Mouse (Mus musculus) G1E (cell line): Measurements from ENCODE around the gene Tubg1. TPM values are rescaled to one million over a fixed set of nuclear protein-coding genes. Genes with fewer than 3 reads are reported as not detected.

ENCODE experiments used
- ATAC-seq: 2 replicates; pipeline ENCODE4 v1.8.0; 2016; ENCODE audit warnings: mild to moderate bottlenecking; ENCODE audit not compliant: insufficient number of reproducible peaks, poor library complexity, low FRiP score, severe bottlenecking; ENCODE audit errors: extremely low read depth
- DNase-seq: peaks from one replicate; pipeline ENCODE4 v3.0.0; 2012; ENCODE audit warnings: low spot score
- H3K27me3 ChIP-seq: 2 replicates; pipeline ENCODE4 v1.6.1; 2012; ENCODE audit warnings: mild to moderate bottlenecking, low read length, inconsistent platforms; ENCODE audit not compliant: insufficient read depth
- H3K36me3 ChIP-seq: replicated peaks from 2 replicates; pipeline ENCODE3; 2012; ENCODE audit warnings: mild to moderate bottlenecking, inconsistent platforms
- H3K4me1 ChIP-seq: 2 replicates; pipeline ENCODE4 v1.6.1; 2012; ENCODE audit warnings: low read depth, low read length, inconsistent platforms, mixed read lengths; ENCODE audit not compliant: insufficient read depth
- H3K4me3 ChIP-seq: 2 replicates; pipeline ENCODE4 v1.5.1; 2012; ENCODE audit warnings: low read depth, mild to moderate bottlenecking, inconsistent platforms, low read length, moderate library complexity, mixed read lengths
- H3K9me3 ChIP-seq: replicated peaks from 2 replicates; pipeline ENCODE4 v1.6.1; 2012; ENCODE audit warnings: inconsistent platforms
- CTCF ChIP-seq: IDR thresholded peaks from 2 replicates; pipeline ENCODE4 v1.5.1; 2012; ENCODE audit warnings: low read depth, low read length, inconsistent platforms, mixed read lengths
- GATA1 ChIP-seq: IDR thresholded peaks from 2 replicates; pipeline ENCODE4 v1.6.1; 2012; ENCODE audit warnings: borderline replicate concordance, low read length, inconsistent platforms, mixed read lengths
- GATA2 ChIP-seq: IDR thresholded peaks from 2 replicates; pipeline ENCODE4 v1.6.1; 2012; ENCODE audit warnings: low read depth, low read length, inconsistent platforms, borderline replicate concordance
- POLR2AphosphoS5 ChIP-seq: IDR thresholded peaks from 2 replicates; pipeline ENCODE4 v1.6.1; 2012; ENCODE audit warnings: low read depth, low read length, inconsistent platforms; ENCODE audit not compliant: insufficient replicate concordance
- TAL1 ChIP-seq: conservative IDR thresholded peaks from 2 replicates; pipeline ENCODE4 v1.6.1; 2012; ENCODE audit warnings: low read depth, low read length, inconsistent platforms, mixed read lengths
- polyA plus RNA-seq: library from polyadenylated mRNA; stranded (reverse); fragments of >175 nt; gene quantifications from 2 replicates; pipeline ENCODE4 v1.2.3, GENCODE M21; 2012
- total RNA-seq, 2 experiments: library from RNA; stranded (forward) in 1 of 2; stranded (reverse) in 1 of 2; fragments of 200-1000 nt in 1 of 2; fragments of >200 nt in 1 of 2; fragmentation: Nextera tagmentation in 1 of 2; gene quantifications; 2 replicates each; pipeline ENCODE4 v1.2.3; 2014 to 2017

Tubg1 gene
- total and polyA plus RNA-seq, 3 experiments: 42.0 to 96.1 (median 46.0) TPM

- DNase-seq (no peak), ATAC-seq (no peak)
- Histone ChIP-seq H3K9me3 (no peaks in the 10 kb centered on the region), H3K4me3 (no peak overlapping the region), H3K36me3 (no peaks in the 10 kb centered on the region), H3K27me3 (peaks cover 25% of the 10 kb centered on the region), H3K4me1 (peaks cover 8% of the 10 kb centered on the region; the same call in 1 of the 2 replicates)
- no peak for TF ChIP-seq GATA2
Measured at GRCm38 (mm10) chr11:101148751-101149150, 29.0 kb downstream of the Tubg1 start.

- H3K36me3 ChIP-seq: no peaks in the 10 kb centered on the region
Measured at GRCm38 (mm10) chr11:101149178-101150105, 29.7 kb downstream of the Tubg1 start.

GRCm38 (mm10) chr11:101151063-101151462 lies 31.3 kb downstream of the Tubg1 start:
- Histone ChIP-seq H3K27me3 (peaks cover 29% of the 10 kb centered on the region), H3K9me3 (no peaks in the 10 kb centered on the region), H3K4me1 (peaks cover 8% of the 10 kb centered on the region; the same call in 1 of the 2 replicates), H3K36me3 (no peaks in the 10 kb centered on the region), H3K4me3 (no peak overlapping the region)
- ATAC-seq: no peak
- no peak for TF ChIP-seq GATA1
- TF ChIP-seq GATA2: no peak
- no peak for TF ChIP-seq TAL1
- TF ChIP-seq POLR2AphosphoS5: no peak
- no peak for DNase-seq

More at GRCm38 (mm10) chr11:101149178-101150105, 29.7 kb downstream of the Tubg1 start:
- TF ChIP-seq POLR2AphosphoS5 (no peak), CTCF (no peak), TAL1 (no peak), GATA2 (no peak), GATA1 (no peak)
- peaks cover 23% of the 10 kb centered on the region for H3K27me3 ChIP-seq
- ATAC-seq (no peak), DNase-seq (no peak)
- peaks cover 8% of the 10 kb centered on the region; the same call in 1 of the 2 replicates for H3K4me1 ChIP-seq
- no peak overlapping the region for H3K4me3 ChIP-seq
- no peaks in the 10 kb centered on the region for H3K9me3 ChIP-seq

- ATAC-seq (no peak), DNase-seq (no peak)
- Histone ChIP-seq H3K4me1 (peaks cover 8% of the 10 kb centered on the region; the same call in 1 of the 2 replicates), H3K27me3 (peaks cover 36% of the 10 kb centered on the region), H3K4me3 (no peak overlapping the region), H3K9me3 (no peaks in the 10 kb centered on the region), H3K36me3 (no peaks in the 10 kb centered on the region)
- TF ChIP-seq CTCF: no peak
- no peak for TF ChIP-seq GATA2
- no peak for TF ChIP-seq POLR2AphosphoS5
- no peak for TF ChIP-seq TAL1
- no peak for TF ChIP-seq GATA1
Measured at GRCm38 (mm10) chr11:101152825-101153224, 33.1 kb downstream of the Tubg1 start.

- Histone ChIP-seq H3K9me3 (no peaks in the 10 kb centered on the region), H3K27me3 (peaks cover 33% of the 10 kb centered on the region)
- ATAC-seq: no peak
Measured at GRCm38 (mm10) chr11:101154648-101155047, 34.9 kb downstream of the Tubg1 start.

GRCm38 (mm10) chr11:101155151-101155550 lies 35.4 kb downstream of the Tubg1 start:
- TF ChIP-seq GATA1 (no peak), CTCF (no peak), TAL1 (no peak), GATA2 (no peak), POLR2AphosphoS5 (no peak)
- Histone ChIP-seq H3K9me3 (no peaks in the 10 kb centered on the region), H3K4me3 (no peak overlapping the region), H3K36me3 (no peaks in the 10 kb centered on the region), H3K4me1 (no peaks in the 10 kb centered on the region), H3K27me3 (peaks cover 31% of the 10 kb centered on the region)
- no peak for ATAC-seq
- DNase-seq: no peak

More at GRCm38 (mm10) chr11:101154648-101155047, 34.9 kb downstream of the Tubg1 start:
- TF ChIP-seq CTCF (no peak), GATA1 (no peak)
- no peak for DNase-seq
- H3K4me3 ChIP-seq: no peak overlapping the region
- no peaks in the 10 kb centered on the region for H3K4me1 ChIP-seq
- H3K36me3 ChIP-seq: no peaks in the 10 kb centered on the region
